Mouse (Mus musculus) stomach, postnatal 0 days (tissue): Measurements from ENCODE around the gene Mrpl54. TPM values are rescaled to one million over a fixed set of nuclear protein-coding genes. Genes with fewer than 3 reads are reported as not detected.
A peak's percentile ranks its signal among the peaks of the same experiment; 100 is the strongest.

Experiments used
- ATAC-seq: fragments of 200-750 bp; cut with Nextera tagmentation; 2 replicates; pipeline ENCODE4 v1.8.0; 2017; ENCODE audit not compliant: low FRiP score, low TSS enrichment
- DNase-seq: peaks from one replicate; pipeline ENCODE4 v3.0.0-alpha.2; 2016; ENCODE audit warnings: low spot score
- H3K27ac ChIP-seq: fragments of 300-500 bp; sonication (generic); replicated peaks from 2 replicates; pipeline ENCODE4 v1.5.1; 2014; ENCODE audit warnings: mild to moderate bottlenecking, control low read depth
- H3K27me3 ChIP-seq: fragments of 300-500 bp; sonication (generic); 2 replicates; pipeline ENCODE4 v1.6.1; 2014; ENCODE audit warnings: low read length; ENCODE audit not compliant: control insufficient read depth, insufficient read depth
- H3K36me3 ChIP-seq: fragments of 300-500 bp; sonication (generic); 2 replicates; pipeline ENCODE4 v1.6.1; 2014; ENCODE audit warnings: low read length, mixed read lengths; ENCODE audit not compliant: control insufficient read depth, insufficient read depth
- H3K4me1 ChIP-seq: fragments of 300-500 bp; sonication (generic); replicated peaks from 2 replicates; pipeline ENCODE4 v1.6.1; 2014; ENCODE audit warnings: antibody characterized with exemption; ENCODE audit not compliant: control insufficient read depth, insufficient read depth
- H3K4me2 ChIP-seq: fragments of 300-500 bp; sonication (generic); replicated peaks from 2 replicates; pipeline ENCODE4 v1.6.1; 2014; ENCODE audit warnings: low read depth, mild to moderate bottlenecking, control low read depth, moderate library complexity
- H3K4me3 ChIP-seq: fragments of 300-500 bp; sonication (generic); 2 replicates; pipeline ENCODE4 v1.5.1; 2014; ENCODE audit warnings: low read depth, low read length, control low read depth
- H3K9ac ChIP-seq: fragments of 300-500 bp; sonication (generic); 2 replicates; pipeline ENCODE4 v1.6.1; 2014; ENCODE audit warnings: mild to moderate bottlenecking, low read length, control low read depth, mixed read lengths
- H3K9me3 ChIP-seq: fragments of 300-500 bp; sonication (generic); 2 replicates; pipeline ENCODE4 v1.6.1; 2016; ENCODE audit warnings: low read length; ENCODE audit not compliant: control insufficient read depth
- CTCF ChIP-seq: IDR thresholded peaks from 2 replicates; pipeline ENCODE4 v1.5.1; 2016; ENCODE audit warnings: antibody characterized with exemption, low read depth, mild to moderate bottlenecking, moderate library complexity
- EP300 ChIP-seq: optimal IDR thresholded peaks from 2 replicates; pipeline ENCODE3; 2016; ENCODE audit warnings: antibody characterized with exemption
- WGBS: fragments of 180-500 bp; shearing (Covaris S2); extraction: QIAGEN DNeasy Blood & Tissue Kit; methylation state at CpG from one replicate; pipeline ENCODE4 v1.1.7; 2014; 5-methylcytosine and 5-hydroxymethylcytosine counted together
- polyA plus RNA-seq: library from polyadenylated mRNA; unstranded; fragments of >200 nt; fragmentation: Nextera tagmentation; extraction: Ambion mirVana; gene quantifications from 2 replicates; pipeline ENCODE4 v1.2.1, GENCODE M21; 2015

Mrpl54 gene
- polyA plus RNA-seq, 1 experiment from 2014 or later: 210 TPM

- no peak for ATAC-seq
- H3K4me1 ChIP-seq: peaks cover 6% of the 10 kb centered on the region; the same call in 1 of the 2 replicates
- no peak for DNase-seq
- H3K36me3 ChIP-seq: peaks cover 17% of the 10 kb centered on the region
- no peak overlapping the region for H3K4me3 ChIP-seq
- H3K4me2 ChIP-seq: peak overlapping the region; percentile 20; the same call in 1 of the 2 replicates
- H3K9ac ChIP-seq: peak overlapping the region; percentile 38; the same call in 1 of the 2 replicates
- no peaks in the 10 kb centered on the region for H3K27me3 ChIP-seq
- H3K27ac ChIP-seq: peak overlapping the region; percentile 67
- no peaks in the 10 kb centered on the region for H3K9me3 ChIP-seq
- TF ChIP-seq EP300: no peak
- TF ChIP-seq CTCF: no peak
- WGBS: 60% methylated on average over 10 of the region's 10 CpGs
Measured at GRCm38 (mm10) chr10:81303258-81303657, 36.5 kb upstream of the Mrpl54 start.

DNA sequence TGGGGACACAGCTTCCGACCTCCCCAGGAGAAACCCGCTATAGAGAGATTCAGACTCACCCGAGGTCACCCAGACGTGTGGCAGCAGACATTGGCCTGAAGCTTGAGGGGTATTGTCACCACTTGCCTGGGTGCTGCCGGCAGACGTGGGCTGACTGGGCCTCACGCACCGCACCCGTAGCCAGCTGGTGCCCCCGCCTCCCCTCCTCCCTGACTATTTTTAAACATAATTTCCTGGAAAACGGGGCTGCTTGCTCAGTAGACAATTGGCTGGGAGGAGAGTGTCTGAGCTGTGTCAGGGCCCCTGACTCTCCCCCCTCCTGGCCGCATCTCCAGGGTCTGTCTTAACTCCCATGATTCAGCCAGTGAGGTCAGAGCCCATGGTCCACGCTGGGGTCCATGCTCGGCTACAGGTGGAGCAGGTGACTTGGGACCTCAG is 36.1 kb upstream of the Mrpl54 start:
- ATAC-seq (no peak; the same call in 1 of the 2 replicates), DNase-seq (no peak)
- Histone ChIP-seq H3K9me3 (no peaks in the 10 kb centered on the region), H3K4me3 (no peak overlapping the region), H3K4me1 (peaks cover 6% of the 10 kb centered on the region; the same call in 1 of the 2 replicates), H3K36me3 (peaks cover 15% of the 10 kb centered on the region), H3K9ac (peak overlapping the region; percentile 38; the same call in 1 of the 2 replicates), H3K27ac (peak overlapping the region; percentile 67), H3K27me3 (no peaks in the 10 kb centered on the region), H3K4me2 (peak overlapping the region; percentile 20; the same call in 1 of the 2 replicates)
- 20% methylated on average over 14 of the region's 14 CpGs for WGBS
- TF ChIP-seq CTCF (no peak), EP300 (no peak)

DNA sequence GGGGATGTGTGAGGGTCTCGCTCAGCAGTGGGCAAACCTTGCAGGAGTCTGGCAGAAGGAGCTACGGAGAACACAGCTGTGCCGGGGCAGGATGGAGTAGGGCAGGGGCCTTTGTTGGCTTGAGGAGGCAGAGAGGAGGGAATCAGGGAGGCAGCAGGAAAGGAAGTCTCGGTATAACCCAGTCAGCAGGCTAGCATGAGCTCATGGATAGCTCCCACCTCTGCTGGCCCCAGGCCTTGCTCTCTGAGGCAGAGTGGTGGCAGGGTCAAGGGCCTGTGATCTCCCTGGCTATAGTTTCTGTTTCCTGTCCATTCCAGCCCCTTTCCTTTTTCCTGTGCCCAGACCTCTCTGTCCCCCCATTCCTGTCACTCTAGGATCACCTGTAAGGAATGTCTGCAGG is 35.6 kb upstream of the Mrpl54 start:
- DNase-seq (no peak), ATAC-seq (no peak)
- H3K9me3 ChIP-seq: no peaks in the 10 kb centered on the region
- WGBS: 36% methylated on average over 4 of the region's 4 CpGs
- no peaks in the 10 kb centered on the region for H3K27me3 ChIP-seq
- H3K4me3 ChIP-seq: no peak overlapping the region
- H3K9ac ChIP-seq: 0 out of 2 replicates have a peak overlapping the region, but pooled peaks have one; percentile 38
- 0 out of 2 replicates have a peak overlapping the region, but pooled peaks have one; percentile 20 for H3K4me2 ChIP-seq
- H3K27ac ChIP-seq: peak overlapping the region; percentile 67
- no peak for TF ChIP-seq CTCF
- no peak for TF ChIP-seq EP300
- peaks cover 10% of the 10 kb centered on the region for H3K36me3 ChIP-seq
- H3K4me1 ChIP-seq: peaks cover 6% of the 10 kb centered on the region; the same call in 1 of the 2 replicates

DNA sequence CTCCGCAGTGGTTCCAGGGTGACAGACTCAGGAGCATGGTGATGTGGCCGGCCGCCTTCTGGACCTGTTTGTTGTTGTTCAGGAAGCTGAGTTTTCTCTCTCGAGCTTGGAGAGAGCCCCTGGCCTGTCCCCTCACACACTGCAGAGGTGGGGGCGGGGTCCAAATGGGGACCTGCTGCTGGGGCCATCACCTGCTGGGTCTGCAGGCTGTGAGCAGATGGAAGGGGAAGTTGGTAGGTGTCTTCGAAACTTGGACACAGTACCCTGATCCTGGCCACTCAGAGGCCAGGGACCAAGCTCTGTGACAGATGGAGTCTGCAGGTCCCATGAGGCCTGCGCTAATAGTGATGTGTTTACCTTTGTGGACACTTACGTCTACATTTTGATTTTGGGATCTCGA is 34.6 kb upstream of the Mrpl54 start:
- TF ChIP-seq CTCF: no peak
- TF ChIP-seq EP300: no peak
- no peaks in the 10 kb centered on the region for H3K27me3 ChIP-seq
- H3K4me2 ChIP-seq: no peak overlapping the region
- H3K9me3 ChIP-seq: no peaks in the 10 kb centered on the region
- DNase-seq (no peak), ATAC-seq (no peak)
- peaks cover 6% of the 10 kb centered on the region; the same call in 1 of the 2 replicates for H3K4me1 ChIP-seq
- no peak overlapping the region for H3K9ac ChIP-seq
- H3K36me3 ChIP-seq: peaks cover 2% of the 10 kb centered on the region; the same call in 1 of the 2 replicates
- WGBS: 73% methylated on average over 9 of the region's 9 CpGs
- H3K27ac ChIP-seq: no peak overlapping the region
- H3K4me3 ChIP-seq: no peak overlapping the region

DNA sequence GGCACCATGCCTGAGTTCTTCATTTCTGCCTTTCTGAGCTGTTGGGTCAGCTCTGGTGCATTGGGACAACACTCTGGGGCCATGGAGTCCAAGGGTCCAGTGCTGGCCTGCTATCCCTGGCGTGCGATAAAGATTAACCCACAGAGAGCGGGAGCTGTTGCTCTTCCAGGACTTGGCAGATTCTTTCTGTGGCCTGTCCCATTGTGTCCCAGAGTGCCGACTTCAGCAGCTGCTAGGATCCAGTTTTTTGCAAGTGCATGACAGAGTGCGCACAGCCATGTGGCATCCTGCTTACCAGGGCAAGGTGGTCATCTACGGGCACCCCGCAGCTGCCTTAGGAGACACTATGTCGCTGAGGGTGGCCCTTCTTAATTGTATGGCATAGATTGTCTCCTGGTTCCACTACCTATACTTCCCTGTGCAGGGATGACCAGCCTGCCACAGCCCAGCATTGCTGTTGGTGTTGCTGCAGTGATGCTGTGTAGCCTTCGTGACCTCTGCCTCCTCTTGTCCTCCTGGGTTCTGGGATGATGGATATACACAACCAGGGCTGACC is 33.7 kb upstream of the Mrpl54 start:
- no peak overlapping the region for H3K27ac ChIP-seq
- no peaks in the 10 kb centered on the region for H3K9me3 ChIP-seq
- peaks cover 6% of the 10 kb centered on the region for H3K4me1 ChIP-seq
- DNase-seq (no peak), ATAC-seq (no peak)
- H3K4me2 ChIP-seq: no peak overlapping the region
- H3K4me3 ChIP-seq: no peak overlapping the region
- TF ChIP-seq CTCF: no peak
- no peak for TF ChIP-seq EP300
- WGBS: 74% methylated on average over 9 of the region's 9 CpGs
- H3K36me3 ChIP-seq: no peaks in the 10 kb centered on the region
- no peaks in the 10 kb centered on the region for H3K27me3 ChIP-seq
- peak overlapping the region; percentile 23 for H3K9ac ChIP-seq

DNA sequence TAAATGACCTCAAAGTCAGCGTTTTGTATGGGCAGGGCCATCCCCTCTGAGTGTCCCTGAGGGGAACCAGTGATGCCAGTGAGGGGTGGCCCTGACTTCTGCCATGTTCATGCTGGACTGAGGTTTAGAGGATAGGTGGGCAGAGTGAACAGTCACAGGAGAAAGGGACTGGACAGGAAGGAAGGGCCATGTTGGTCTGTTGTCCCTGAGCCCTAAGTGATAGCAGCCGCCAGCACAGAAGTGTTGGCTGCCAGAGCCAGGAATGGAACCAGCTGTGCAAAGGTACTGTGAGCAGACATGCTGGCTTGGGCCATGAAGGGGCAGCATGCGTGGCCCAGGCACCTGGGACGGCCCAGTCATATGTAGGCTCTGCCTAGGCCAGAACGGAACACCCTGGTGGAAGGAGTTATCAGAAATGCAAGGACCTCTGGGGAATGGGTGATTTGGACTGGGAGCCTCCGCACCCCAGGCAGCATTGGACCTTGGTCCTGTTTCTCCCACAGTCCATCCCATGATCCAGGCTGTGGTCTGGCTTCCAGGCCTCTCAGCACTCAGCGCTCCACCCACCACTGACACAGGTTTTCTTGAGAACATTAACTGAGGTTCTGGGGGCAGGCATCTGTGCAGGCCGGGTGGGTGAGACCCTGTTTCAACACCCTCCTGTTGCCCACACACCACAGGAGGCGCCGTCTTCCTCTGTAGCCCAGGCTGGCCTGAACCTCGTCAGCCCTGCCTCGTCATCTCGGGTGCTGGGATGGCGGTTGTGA is 33.0 kb upstream of the Mrpl54 start:
- Histone ChIP-seq H3K36me3 (no peaks in the 10 kb centered on the region), H3K4me2 (no peak overlapping the region), H3K4me1 (peaks cover 6% of the 10 kb centered on the region), H3K27me3 (no peaks in the 10 kb centered on the region), H3K4me3 (no peak overlapping the region), H3K27ac (no peak overlapping the region), H3K9ac (peak overlapping the region; percentile 13), H3K9me3 (no peaks in the 10 kb centered on the region)
- WGBS: 83% methylated on average over 14 of the region's 14 CpGs
- ATAC-seq: no peak
- TF ChIP-seq CTCF (no peak), EP300 (no peak)
- DNase-seq: no peak
